Mouse (Mus musculus): ENCODE measurements around the gene Itga5.

The Itga5 gene

DNA sequence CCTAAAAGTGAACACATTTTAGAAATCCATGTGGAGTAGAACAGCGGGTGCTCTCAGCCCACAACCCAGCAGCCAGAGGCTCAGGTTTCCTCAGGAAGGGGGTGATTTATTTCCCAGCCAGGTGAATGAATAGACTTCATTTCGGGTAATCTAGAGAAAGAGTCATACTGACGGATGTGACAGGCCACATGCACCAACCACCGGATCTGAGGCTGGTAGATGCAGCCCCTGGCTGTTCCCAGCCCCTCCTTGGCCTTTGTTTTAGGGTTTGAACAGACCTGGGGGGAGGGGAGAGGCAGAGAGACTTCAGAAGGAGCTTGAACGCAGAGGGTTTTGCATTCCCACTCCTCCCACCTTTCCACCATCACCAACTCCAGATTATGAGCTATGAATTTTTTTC, 70.7 kb downstream of the Itga5 start:
- DNase-seq (ENCODE audit: low read depth, low spot score): no peak

DNA sequence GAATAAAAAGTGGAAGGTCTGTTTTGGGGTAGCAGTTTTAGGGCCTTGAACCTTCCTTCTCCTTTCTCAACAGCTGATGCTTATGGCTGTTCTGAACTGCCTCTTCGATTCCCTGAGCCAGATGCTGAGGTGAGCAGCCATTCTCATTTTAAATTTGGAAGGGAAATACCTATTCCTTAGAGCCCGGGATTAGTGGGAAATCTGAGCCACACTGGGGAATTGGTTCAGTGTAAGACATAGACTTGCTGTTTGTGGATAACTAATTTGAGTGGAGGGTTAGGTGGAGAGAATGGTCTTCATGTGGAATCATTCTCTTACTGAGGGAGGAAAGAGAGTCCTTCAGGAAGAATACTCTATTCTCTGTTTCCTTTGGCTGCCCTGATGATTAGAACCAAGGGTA, 71.9 kb downstream of the Itga5 start:
- no peak for DNase-seq (ENCODE audit: low read depth, low spot score)
